Mouse (Mus musculus) cerebellum, adult 9-10 months (tissue): ENCODE results near the gene Pram1.

Source experiments
- DNase-seq: peaks from one replicate; pipeline ENCODE4 v3.0.0; 2022

Pram1 gene

DNA sequence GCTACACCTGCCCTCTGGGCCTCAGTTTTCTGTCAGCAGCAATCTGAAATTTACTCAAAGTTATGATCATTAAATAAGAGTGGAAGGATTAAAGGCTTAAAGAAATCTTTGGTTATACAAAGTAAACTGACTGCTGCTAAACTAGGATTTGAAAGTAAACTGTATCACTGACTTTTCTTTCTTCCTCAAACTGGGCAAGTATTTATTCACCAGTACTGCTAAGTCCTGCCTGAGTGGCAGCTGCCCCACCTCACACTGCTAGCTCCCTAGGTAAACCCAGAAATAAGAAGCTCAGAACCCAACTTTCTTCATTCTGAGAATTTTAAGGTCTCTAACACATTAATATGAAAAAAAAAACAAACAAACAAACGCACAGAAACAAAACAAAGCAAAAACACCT lies 36.0 kb downstream of the Pram1 start:
- DNase-seq, result no peak

DNA sequence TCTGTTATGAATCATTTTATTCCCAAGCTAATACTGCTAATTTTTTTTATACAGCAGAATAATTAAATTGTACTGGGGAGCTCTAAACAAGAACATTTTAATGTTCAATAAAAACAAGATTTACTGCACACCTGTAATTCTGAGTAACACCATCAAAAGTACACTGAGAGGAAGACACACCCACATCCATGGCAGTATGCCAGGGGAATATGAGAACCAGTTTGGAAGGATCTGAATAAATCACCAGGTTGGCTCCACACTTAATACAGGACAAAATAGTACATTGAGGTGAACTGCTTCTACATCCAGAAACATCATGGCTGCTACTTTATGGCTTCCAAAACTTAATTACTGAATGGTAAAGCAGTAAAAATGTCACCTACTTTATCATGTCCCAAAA lies 37.6 kb downstream of the Pram1 start:
- peak; percentile 29 for DNase-seq

DNA sequence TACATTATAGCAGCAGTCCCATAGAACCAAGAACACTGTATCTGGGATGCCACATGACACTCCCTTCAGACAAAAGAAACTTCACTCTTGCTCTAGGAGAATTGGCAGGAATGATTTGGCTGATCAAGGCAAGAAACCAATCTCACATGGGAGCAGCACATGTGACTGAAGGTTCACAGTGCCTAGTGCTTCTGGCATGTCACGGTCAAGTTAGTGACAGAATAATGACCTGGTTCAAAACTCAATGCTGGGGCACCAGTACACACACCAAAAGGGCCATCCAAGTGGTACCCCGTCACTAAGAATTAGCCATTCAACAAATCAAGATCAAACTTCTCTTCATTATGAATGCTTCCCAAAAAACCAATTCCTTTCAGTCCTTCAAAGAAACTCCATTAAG lies 38.2 kb downstream of the Pram1 start:
- DNase-seq, result no peak

DNA sequence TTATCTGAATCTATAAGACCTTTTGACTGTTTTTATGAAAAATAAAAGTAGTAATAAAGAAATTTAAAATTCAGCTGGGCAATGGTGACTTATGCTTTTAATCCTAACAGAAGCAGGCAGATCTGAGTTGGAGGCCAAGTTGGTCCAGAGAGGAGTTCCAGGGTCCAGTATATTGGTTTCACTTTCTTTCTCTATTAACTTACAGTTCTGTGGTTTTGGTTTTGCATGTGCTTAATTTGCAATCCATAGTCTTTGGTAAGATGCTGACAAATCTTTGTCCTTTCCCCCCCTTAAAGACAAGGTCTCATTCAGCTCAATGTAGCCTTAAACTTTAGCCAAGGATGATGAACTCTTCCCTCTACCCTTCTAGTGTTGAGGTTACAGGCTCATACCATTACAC lies 40.9 kb downstream of the Pram1 start:
- DNase-seq, result no peak

DNA sequence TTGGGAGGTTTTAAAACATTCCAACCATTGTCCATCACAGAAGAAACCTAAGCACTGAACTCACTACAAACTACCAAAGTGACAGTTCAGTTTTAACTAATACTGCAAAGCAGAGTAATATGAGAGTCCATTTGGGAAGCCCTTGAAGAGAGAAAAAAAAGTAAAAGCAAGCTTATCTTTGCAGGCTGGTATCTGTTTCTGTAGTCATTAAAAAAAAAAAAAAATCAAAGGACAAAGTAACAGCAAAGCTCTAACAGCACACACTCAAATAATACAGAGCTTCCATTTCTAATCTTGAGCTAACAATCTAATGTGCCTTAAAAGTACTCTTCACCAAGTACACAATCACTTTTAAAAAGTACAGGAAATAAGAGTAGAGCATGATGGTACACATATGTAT lies 43.9 kb downstream of the Pram1 start:
- DNase-seq, result no peak

DNA sequence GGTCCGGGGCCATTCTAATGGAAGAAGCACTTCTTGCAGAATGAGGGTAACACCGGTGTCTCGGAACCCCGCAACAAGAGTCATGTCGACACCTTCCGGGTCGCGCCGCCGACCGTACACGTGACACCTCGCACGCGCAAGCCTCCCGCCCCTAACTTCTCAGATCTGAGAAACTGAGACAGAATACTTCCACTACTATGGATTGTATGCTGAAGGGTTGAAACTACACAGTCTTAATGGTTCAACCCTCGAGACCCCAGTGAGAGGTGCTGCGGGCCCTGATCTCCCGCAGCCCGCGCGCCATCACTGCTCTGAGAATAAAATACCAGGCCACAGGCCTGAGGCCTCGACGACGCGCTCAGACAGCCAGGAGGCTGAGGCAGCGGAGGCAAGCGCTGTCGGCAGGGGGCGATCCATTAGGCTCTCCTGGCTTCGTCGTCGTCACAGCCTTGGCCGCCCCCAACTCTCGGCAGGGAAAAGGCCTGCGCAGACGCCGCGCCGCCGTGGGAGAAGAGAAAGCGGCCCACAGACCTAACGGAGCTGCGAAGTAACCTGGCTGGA lies 46.9 kb downstream of the Pram1 start:
- peak; percentile 53 for DNase-seq

DNA sequence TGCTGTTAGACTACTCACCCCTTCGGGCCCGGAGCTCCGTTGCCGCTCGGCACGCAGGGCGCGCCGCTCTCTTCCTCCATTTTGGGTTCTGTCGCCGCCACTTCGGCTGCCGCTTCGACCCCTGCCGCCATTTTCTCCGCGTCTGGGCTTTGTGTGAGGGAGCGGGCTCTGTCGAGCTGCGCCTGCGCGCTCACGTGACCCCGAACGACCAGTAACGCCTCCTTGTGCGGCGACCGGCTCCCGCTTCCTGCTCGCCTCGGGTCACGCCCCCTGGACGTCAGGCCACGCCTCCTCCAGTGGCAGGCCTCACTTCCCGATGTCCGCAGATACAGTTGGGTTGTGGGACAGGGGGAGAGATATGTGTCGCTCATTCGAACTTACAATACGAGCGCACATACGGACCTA lies 47.4 kb downstream of the Pram1 start:
- peak; percentile 96 for DNase-seq

DNA sequence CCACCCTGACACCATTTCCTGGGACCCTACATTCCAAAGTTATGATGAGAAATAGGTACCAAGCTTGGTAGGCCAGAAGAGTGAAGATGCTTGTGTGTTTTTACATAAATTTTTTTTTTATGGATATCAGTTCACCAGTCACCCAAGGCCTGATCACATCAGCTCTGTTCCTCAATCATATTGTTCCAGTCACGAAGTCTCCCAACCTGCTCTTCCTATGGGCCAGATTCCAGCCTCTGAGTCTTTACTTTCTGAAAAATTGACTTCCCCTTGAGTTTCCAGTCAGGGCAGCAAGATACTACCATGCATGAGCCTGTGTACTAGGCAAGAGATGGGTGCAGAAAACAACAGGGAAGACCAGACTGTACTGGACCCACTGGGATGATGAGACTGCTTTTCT lies 48.9 kb downstream of the Pram1 start, which contains the start of gene Hnrnpm:
TSS of gene Hnrnpm (minus strand) at position 101 of the 400 bp plus-strand sequence.
- DNase-seq, result no peak
